Mouse (Mus musculus) kidney, embryonic 14.5 days (tissue): ENCODE measurements around the gene Sap25. TPM values are rescaled to one million over a fixed set of nuclear protein-coding genes. Genes with fewer than 3 reads are reported as not detected.

Experiments
- ATAC-seq: fragments of 200-750 bp; cut with Nextera tagmentation; 2 replicates; pipeline ENCODE4 v1.8.0; 2017; ENCODE audit warnings: moderate number of reproducible peaks, mild to moderate bottlenecking, moderate TSS enrichment, moderate library complexity; ENCODE audit not compliant: low FRiP score, low TSS enrichment
- H3K27ac ChIP-seq: fragments of 300-500 bp; sonication (generic); 2 replicates; pipeline ENCODE4 v1.5.1; 2014; ENCODE audit warnings: low read depth, mild to moderate bottlenecking, low read length, moderate library complexity, mixed read lengths
- H3K27me3 ChIP-seq: fragments of 300-500 bp; sonication (generic); 2 replicates; pipeline ENCODE4 v1.6.1; 2014; ENCODE audit warnings: mild to moderate bottlenecking, low read length; ENCODE audit not compliant: control insufficient read depth, insufficient read depth
- H3K36me3 ChIP-seq: fragments of 300-500 bp; sonication (generic); 2 replicates; pipeline ENCODE4 v1.6.1; 2014; ENCODE audit warnings: low read length, mixed read lengths; ENCODE audit not compliant: control insufficient read depth, insufficient read depth
- H3K4me1 ChIP-seq: fragments of 300-500 bp; sonication (generic); 2 replicates; pipeline ENCODE4 v1.6.1; 2014; ENCODE audit warnings: low read length, mixed read lengths; ENCODE audit not compliant: control insufficient read depth, insufficient read depth
- H3K4me2 ChIP-seq: fragments of 300-500 bp; sonication (generic); replicated peaks from 2 replicates; pipeline ENCODE4 v1.6.1; 2014; ENCODE audit warnings: low read depth, mild to moderate bottlenecking, low read length
- H3K4me3 ChIP-seq: fragments of 300-500 bp; sonication (generic); 2 replicates; pipeline ENCODE4 v1.5.1; 2014; ENCODE audit warnings: mild to moderate bottlenecking, low read length
- H3K9ac ChIP-seq: fragments of 300-500 bp; sonication (generic); 2 replicates; pipeline ENCODE4 v1.6.1; 2014; ENCODE audit warnings: low read depth, mild to moderate bottlenecking, low read length, moderate library complexity
- H3K9me3 ChIP-seq: fragments of 300-500 bp; sonication (generic); 2 replicates; pipeline ENCODE4 v1.6.1; 2016; ENCODE audit warnings: low read length; ENCODE audit not compliant: control insufficient read depth
- WGBS: fragments of 180-500 bp; shearing (Covaris S2); extraction: QIAGEN DNeasy Blood & Tissue Kit; methylation state at CpG from one replicate; pipeline ENCODE4 v1.1.7; 2014; 5-methylcytosine and 5-hydroxymethylcytosine counted together
- polyA plus RNA-seq: library from polyadenylated mRNA; unstranded; fragments of >200 nt; fragmentation: Nextera tagmentation; extraction: Ambion mirVana; gene quantifications from 2 replicates; pipeline ENCODE4 v1.2.1, GENCODE M21; 2014

Sap25 gene
- polyA plus RNA-seq, 1 experiment from 2014 or later: 10.1 TPM

DNA sequence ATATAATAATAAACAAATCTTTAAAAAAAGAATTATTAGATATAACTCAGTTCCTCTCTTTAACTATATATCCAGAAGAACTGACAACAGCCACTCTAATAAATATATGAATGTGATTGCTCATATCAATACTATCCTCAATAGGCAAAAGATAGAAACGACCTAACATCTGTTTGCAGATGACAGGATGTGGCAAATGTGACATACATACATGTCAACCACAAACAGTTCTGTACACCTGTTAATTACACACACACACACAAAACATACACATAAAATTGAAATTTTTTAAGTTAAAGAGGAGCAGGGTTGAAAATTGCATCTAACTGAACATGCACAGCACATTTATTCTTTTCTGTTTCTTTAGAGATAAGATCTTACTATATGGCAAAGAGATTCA lies 50.7 kb downstream of the Sap25 start:
- Histone ChIP-seq H3K4me1 (no peaks in the 10 kb centered on the region), H3K27ac (no peak overlapping the region), H3K36me3 (no peaks in the 10 kb centered on the region), H3K4me3 (no peak overlapping the region), H3K27me3 (no peaks in the 10 kb centered on the region), H3K9me3 (no peaks in the 10 kb centered on the region), H3K9ac (no peak overlapping the region), H3K4me2 (no peak overlapping the region)
- no peak for ATAC-seq
- WGBS: 68% methylated on average over 1 of the region's 1 CpGs

Other genes with a start within 250 kb of the Sap25 start
- gene Zan, start 164.3 kb upstream of the Sap25 start, polyA plus RNA-seq: 0.17 and 0.60 TPM in 2 replicates
- 57.8 and 69.5 TPM in 2 replicates for gene Pop7, start 138.8 kb upstream of the Sap25 start, polyA plus RNA-seq
- 16.0 and 18.6 TPM in 2 replicates for gene Gigyf1, start 122.8 kb upstream of the Sap25 start, polyA plus RNA-seq
- gene Epo, start 108.1 kb upstream of the Sap25 start, polyA plus RNA-seq: not detected in 2 replicates
- gene Gnb2, start 107.8 kb upstream of the Sap25 start, polyA plus RNA-seq: 427 and 433 TPM in 2 replicates
- gene Actl6b, start 87.8 kb upstream of the Sap25 start, polyA plus RNA-seq: not detected in 2 replicates
- 0.43 and 1.0 TPM in 2 replicates for gene Tfr2, start 71.5 kb upstream of the Sap25 start, polyA plus RNA-seq
- gene Mospd3, start 40.3 kb upstream of the Sap25 start, polyA plus RNA-seq: 25.4 and 27.6 TPM in 2 replicates
- 96.0 and 97.6 TPM in 2 replicates for gene Pcolce, start 27.6 kb upstream of the Sap25 start, polyA plus RNA-seq
- not detected in 2 replicates for gene Fbxo24, start 12.3 kb upstream of the Sap25 start, polyA plus RNA-seq
- 37.6 and 43.2 TPM in 2 replicates for gene Lrch4, start 12.2 kb upstream of the Sap25 start, polyA plus RNA-seq
- 5.7 and 12.5 TPM in 2 replicates for gene Gm20605, start 12.2 kb upstream of the Sap25 start, polyA plus RNA-seq
- 0.43 and 0.84 TPM in 2 replicates for gene Irs3, start 4.4 kb downstream of the Sap25 start, polyA plus RNA-seq
- gene Agfg2, start 43.4 kb downstream of the Sap25 start, polyA plus RNA-seq: 14.4 and 14.8 TPM in 2 replicates
- gene Nyap1, start 100.3 kb downstream of the Sap25 start, polyA plus RNA-seq: 0.56 and 1.1 TPM in 2 replicates
- gene Tsc22d4, start 104.4 kb downstream of the Sap25 start, polyA plus RNA-seq: 104 and 121 TPM in 2 replicates
- 41.6 and 54.8 TPM in 2 replicates for gene Ppp1r35, start 137.5 kb downstream of the Sap25 start, polyA plus RNA-seq
- 11.8 and 16.4 TPM in 2 replicates for gene Mepce, start 146.3 kb downstream of the Sap25 start, polyA plus RNA-seq
- 21.8 and 27.4 TPM in 2 replicates for gene Zcwpw1, start 146.5 kb downstream of the Sap25 start, polyA plus RNA-seq
- 1.1 and 1.2 TPM in 2 replicates for gene Pilra, start 194.9 kb downstream of the Sap25 start, polyA plus RNA-seq
- gene Pilrb1, start 216.8 kb downstream of the Sap25 start, polyA plus RNA-seq: 0.31 and 0.84 TPM in 2 replicates
- gene Pilrb2, start 230.5 kb downstream of the Sap25 start, polyA plus RNA-seq: 0.61 and 0.76 TPM in 2 replicates